Mouse (Mus musculus): ENCODE data around the gene Foxo4.

Foxo4 gene

GRCm38 (mm10) chrX:101299055-101299454 lies 44.7 kb downstream of the Foxo4 start, which contains the start of gene Nlgn3:
TSS of gene Nlgn3 (plus strand) at chrX:101299168.
- DNase-seq, result no peak

- no peak for DNase-seq
These were observed 45.4 kb downstream of the Foxo4 start for GRCm38 (mm10) chrX:101299473-101300426.

GRCm38 (mm10) chrX:101300427-101301030 lies 46.2 kb downstream of the Foxo4 start:
- no peak for DNase-seq

- DNase-seq, result no peak
These were observed 47.3 kb downstream of the Foxo4 start for GRCm38 (mm10) chrX:101301654-101302053.

- no peak for DNase-seq
These were observed 50.3 kb downstream of the Foxo4 start for GRCm38 (mm10) chrX:101304646-101305045.

GRCm38 (mm10) chrX:101309299-101309698 lies 55.0 kb downstream of the Foxo4 start:
- DNase-seq, result no peak
